Mouse (Mus musculus): Measurements from ENCODE around the gene Gm5431. TPM values are rescaled to one million over a fixed set of nuclear protein-coding genes. Genes with fewer than 3 reads are reported as not detected.
A peak's percentile ranks its signal among the peaks of the same experiment; 100 is the strongest.

Gm5431 gene
- polyA plus RNA-seq, 1 experiment from 2014 or later = 0.30 TPM

DNA sequence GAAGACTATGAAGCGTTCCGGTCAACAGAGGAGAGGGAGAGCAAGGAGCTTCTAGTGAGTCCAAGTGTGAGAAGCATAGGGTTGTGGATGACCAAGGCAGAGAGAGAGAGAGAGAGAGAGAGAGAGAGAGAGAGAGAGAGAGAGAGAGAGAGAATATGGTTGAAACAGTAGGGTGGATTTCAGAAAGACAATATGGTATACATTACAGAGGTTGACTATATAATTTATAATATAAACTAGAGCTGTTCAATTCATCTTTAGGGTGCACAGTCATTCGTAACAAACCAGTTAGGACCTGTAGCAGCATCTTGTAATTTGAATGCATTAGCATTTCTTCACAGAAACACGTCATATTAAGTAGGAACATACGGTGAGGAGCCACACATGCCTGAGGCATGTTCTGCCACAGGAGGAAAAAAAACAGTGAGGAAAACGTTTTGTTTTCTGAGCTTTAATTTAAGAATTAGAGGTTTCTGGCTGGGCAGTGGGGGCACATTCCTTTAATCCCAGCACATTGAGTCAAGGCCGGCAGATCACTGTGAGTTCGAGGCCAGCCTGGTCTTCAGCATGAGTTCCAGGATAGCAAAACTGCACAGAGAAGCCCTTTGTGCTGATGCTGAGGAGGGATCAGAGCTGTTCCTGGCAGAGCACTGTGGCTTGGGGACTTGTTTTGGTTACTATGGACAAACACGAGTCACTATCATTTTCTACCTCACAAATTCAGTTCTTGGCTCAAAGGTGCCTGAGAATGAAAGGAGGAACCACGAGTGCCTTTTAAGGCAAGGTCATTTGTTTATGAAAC is 62.9 kb downstream of the Gm5431 start:
- 0 out of 2 replicates have a peak, but pooled peaks cover 7% of the 10 kb centered on the region for H3K27me3 ChIP-seq (replicated peaks; ENCODE audit: control insufficient read depth, insufficient read depth, low read length)
- ATAC-seq (replicated peaks; ENCODE audit: low FRiP score, low TSS enrichment, low read depth) (no peak), DNase-seq (ENCODE audit: low spot score) (no peak)
- peaks cover 11% of the 10 kb centered on the region for H3K4me1 ChIP-seq (replicated peaks; ENCODE audit: control insufficient read depth, insufficient read depth, low read length)
- no peaks in the 10 kb centered on the region for H3K36me3 ChIP-seq (ENCODE audit: control insufficient read depth, insufficient read depth, low read length)
- H3K9ac ChIP-seq (ENCODE audit: low read length) = no peak overlapping the region
- H3K4me2 ChIP-seq (ENCODE audit: low read length) = peak overlapping the region; percentile 65
- WGBS = 73% methylated on average over 10 of the region's 10 CpGs
- H3K4me3 ChIP-seq (ENCODE audit: low read depth, low read length) = 0 out of 2 replicates have a peak overlapping the region, but pooled peaks have one; percentile 92
- no peaks in the 10 kb centered on the region for H3K9me3 ChIP-seq (ENCODE audit: control insufficient read depth, low read length)
- H3K27ac ChIP-seq (ENCODE audit: low read depth) = no peak overlapping the region

GRCm38 (mm10) chr11:48838181-48838797 is 63.7 kb downstream of the Gm5431 start:
- ATAC-seq (replicated peaks; ENCODE audit: low FRiP score, low TSS enrichment, low read depth) = no peak
- H3K4me2 ChIP-seq (ENCODE audit: low read length) = peak overlapping the region; percentile 65
- no peak overlapping the region for H3K27ac ChIP-seq (ENCODE audit: low read depth)
- peaks cover 11% of the 10 kb centered on the region for H3K4me1 ChIP-seq (replicated peaks; ENCODE audit: control insufficient read depth, insufficient read depth, low read length)
- no peaks in the 10 kb centered on the region for H3K9me3 ChIP-seq (ENCODE audit: control insufficient read depth, low read length)
- peak; percentile 75 for DNase-seq (ENCODE audit: low spot score)
- no peaks in the 10 kb centered on the region for H3K36me3 ChIP-seq (ENCODE audit: control insufficient read depth, insufficient read depth, low read length)
- peak overlapping the region; percentile 92 for H3K4me3 ChIP-seq (ENCODE audit: low read depth, low read length)
- H3K27me3 ChIP-seq (replicated peaks; ENCODE audit: control insufficient read depth, insufficient read depth, low read length) = 0 out of 2 replicates have a peak, but pooled peaks cover 7% of the 10 kb centered on the region
- under 1% methylated on average over 16 of the region's 16 CpGs for WGBS
- H3K9ac ChIP-seq (ENCODE audit: low read length) = peak overlapping the region; percentile 60

Other genes starting within 250 kb of the Gm5431 start
- 1,049 and 1,145 TPM in 2 replicates for gene Rack1, start 101.9 kb downstream of the Gm5431 start, polyA plus RNA-seq (2014; fragmentation: Nextera tagmentation; extraction: Ambion mirVana)
- gene Trim41, start 84.9 kb downstream of the Gm5431 start, polyA plus RNA-seq (2014; fragmentation: Nextera tagmentation; extraction: Ambion mirVana) = 5.0 and 6.2 TPM in 2 replicates
- gene Trim7, start 76.1 kb downstream of the Gm5431 start, polyA plus RNA-seq (2014; fragmentation: Nextera tagmentation; extraction: Ambion mirVana) = 1.4 and 1.5 TPM in 2 replicates
- gene Gm12184, start 75.6 kb downstream of the Gm5431 start, polyA plus RNA-seq (2014; fragmentation: Nextera tagmentation; extraction: Ambion mirVana) = 3.9 and 4.1 TPM in 2 replicates
- 14.7 and 16.2 TPM in 2 replicates for gene Irgm1, start 30.5 kb downstream of the Gm5431 start, polyA plus RNA-seq (2014; fragmentation: Nextera tagmentation; extraction: Ambion mirVana)
- 3.0 and 3.2 TPM in 2 replicates for gene Psme2b, start 44.0 kb upstream of the Gm5431 start, polyA plus RNA-seq (2014; fragmentation: Nextera tagmentation; extraction: Ambion mirVana)
- not detected in 2 replicates for gene Olfr56, start 76.7 kb upstream of the Gm5431 start, polyA plus RNA-seq (2014; fragmentation: Nextera tagmentation; extraction: Ambion mirVana)
- gene 9930111J21Rik1, start 77.2 kb upstream of the Gm5431 start, polyA plus RNA-seq (2014; fragmentation: Nextera tagmentation; extraction: Ambion mirVana) = 0.58 and 0.62 TPM in 2 replicates
- gene Gm12185, start 90.0 kb upstream of the Gm5431 start, polyA plus RNA-seq (2014; fragmentation: Nextera tagmentation; extraction: Ambion mirVana) = 0.07 TPM in 1 of 2 replicates, not detected in the other
- gene Tgtp1, start 92.0 kb upstream of the Gm5431 start, polyA plus RNA-seq (2014; fragmentation: Nextera tagmentation; extraction: Ambion mirVana) = 2.5 and 3.6 TPM in 2 replicates
- gene 9930111J21Rik2, start 149.0 kb upstream of the Gm5431 start, polyA plus RNA-seq (2014; fragmentation: Nextera tagmentation; extraction: Ambion mirVana) = 0.45 and 0.50 TPM in 2 replicates
- 0.27 and 1.2 TPM in 2 replicates for gene Tgtp2, start 162.0 kb upstream of the Gm5431 start, polyA plus RNA-seq (2014; fragmentation: Nextera tagmentation; extraction: Ambion mirVana)
- 2.1 and 3.4 TPM in 2 replicates for gene Ifi47, start 174.4 kb upstream of the Gm5431 start, polyA plus RNA-seq (2014; fragmentation: Nextera tagmentation; extraction: Ambion mirVana)
- gene Olfr1396, start 212.7 kb upstream of the Gm5431 start, polyA plus RNA-seq (2014; fragmentation: Nextera tagmentation; extraction: Ambion mirVana) = not detected in 2 replicates
- gene Olfr1395, start 240.1 kb upstream of the Gm5431 start, polyA plus RNA-seq (2014; fragmentation: Nextera tagmentation; extraction: Ambion mirVana) = not detected in 2 replicates

Data from intestine, embryonic 14.5 days (tissue).